Mouse (Mus musculus) hindbrain, postnatal 0 days (tissue): Measurements from ENCODE around the gene Prkch. TPM values are rescaled to one million over a fixed set of nuclear protein-coding genes. Genes with fewer than 3 reads are reported as not detected.
A peak's percentile ranks its signal among the peaks of the same experiment; 100 is the strongest.

Source experiments
- ATAC-seq: fragments of 200-750 bp; cut with Nextera tagmentation; 2 replicates; pipeline ENCODE4 v1.8.0; 2017; ENCODE audit warnings: mild to moderate bottlenecking, moderate TSS enrichment, moderate library complexity
- DNase-seq: peaks from one replicate; pipeline ENCODE4 v3.0.0-alpha.2; 2015; ENCODE audit warnings: low spot score
- H3K27ac ChIP-seq: fragments of 300-500 bp; sonication (generic); 2 replicates; pipeline ENCODE4 v1.5.1; 2014; ENCODE audit warnings: mild to moderate bottlenecking
- H3K27me3 ChIP-seq: fragments of 300-500 bp; sonication (generic); 2 replicates; pipeline ENCODE4 v1.6.1; 2014; ENCODE audit warnings: low read length, mixed read lengths; ENCODE audit not compliant: insufficient read depth
- H3K36me3 ChIP-seq: fragments of 300-500 bp; sonication (generic); 2 replicates; pipeline ENCODE4 v1.6.1; 2014; ENCODE audit warnings: low read length, mixed read lengths; ENCODE audit not compliant: insufficient read depth
- H3K4me1 ChIP-seq: fragments of 300-500 bp; sonication (generic); 2 replicates; pipeline ENCODE4 v1.6.1; 2014; ENCODE audit warnings: antibody characterized with exemption, low read length, mixed read lengths; ENCODE audit not compliant: insufficient read depth
- H3K4me2 ChIP-seq: fragments of 300-500 bp; sonication (generic); 2 replicates; pipeline ENCODE4 v1.6.1; 2014; ENCODE audit warnings: low read depth, mild to moderate bottlenecking, low read length, moderate library complexity, mixed read lengths
- H3K4me3 ChIP-seq: fragments of 300-500 bp; sonication (generic); 2 replicates; pipeline ENCODE4 v1.5.1; 2014; ENCODE audit warnings: low read length
- H3K9ac ChIP-seq: fragments of 300-500 bp; sonication (generic); replicated peaks from 2 replicates; pipeline ENCODE4 v1.6.1; 2014; ENCODE audit warnings: mild to moderate bottlenecking, low read length, moderate library complexity, mixed read lengths
- H3K9me3 ChIP-seq: fragments of 300-500 bp; sonication (generic); 2 replicates; pipeline ENCODE4 v1.6.1; 2016; ENCODE audit warnings: low read length, mixed read lengths
- CTCF ChIP-seq: IDR thresholded peaks from 2 replicates; pipeline ENCODE4 v1.5.1; 2016; ENCODE audit warnings: antibody characterized with exemption, control low read depth, low read depth
- WGBS: fragments of 180-500 bp; shearing (Covaris S2); extraction: QIAGEN DNeasy Blood & Tissue Kit; methylation state at CpG from one replicate; pipeline ENCODE4 v1.1.7; 2014; 5-methylcytosine and 5-hydroxymethylcytosine counted together
- polyA plus RNA-seq: library from polyadenylated mRNA; unstranded; fragments of >200 nt; fragmentation: Nextera tagmentation; extraction: Ambion mirVana; gene quantifications from 2 replicates; pipeline ENCODE4 v1.2.1, GENCODE M21; 2015
- total RNA-seq: library from RNA; depleted of rRNA; stranded (reverse); fragments of >200 nt; gene quantifications from 2 replicates; pipeline ENCODE4 v1.2.3, GENCODE M21; 2014

Gene Prkch
- total and polyA plus RNA-seq, 2 experiments from 2014 or later, result 6.1 to 16.1 TPM

GRCm38 (mm10) chr12:73794151-73794883 is 209.7 kb downstream of the Prkch start:
- Histone ChIP-seq H3K4me2 (peak overlapping the region; percentile 37), H3K4me3 (no peak overlapping the region), H3K9me3 (no peaks in the 10 kb centered on the region), H3K4me1 (peaks cover 16% of the 10 kb centered on the region), H3K36me3 (no peaks in the 10 kb centered on the region), H3K27me3 (no peaks in the 10 kb centered on the region), H3K9ac (0 out of 2 replicates have a peak overlapping the region, but pooled peaks have one; percentile 21), H3K27ac (peak overlapping the region; percentile 56; the same call in 1 of the 2 replicates)
- peak; percentile 76 for DNase-seq
- no peak for TF ChIP-seq CTCF
- peak; percentile 78 for ATAC-seq
- 14% methylated on average over 17 of the region's 17 CpGs for WGBS

DNA sequence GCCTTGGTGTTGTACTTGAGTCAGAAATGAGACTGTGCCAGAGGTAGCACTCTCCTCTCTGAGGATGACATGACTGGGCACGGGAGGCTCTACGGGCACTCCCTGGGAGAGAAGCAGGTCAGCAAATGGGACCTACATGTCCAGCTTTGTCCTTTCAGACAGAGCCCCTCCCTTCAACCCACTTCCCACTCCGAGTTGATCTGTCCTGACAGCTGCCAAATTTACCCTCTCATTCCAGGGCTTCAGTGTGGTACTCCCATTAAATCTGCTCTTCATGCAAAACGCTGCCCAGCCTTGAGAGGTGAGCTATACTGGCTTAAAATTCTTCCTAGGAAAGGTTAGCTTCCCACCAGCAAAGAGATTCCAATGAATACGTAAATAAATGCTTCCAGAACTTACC is 215.1 kb downstream of the Prkch start:
- Histone ChIP-seq H3K36me3 (no peaks in the 10 kb centered on the region), H3K9ac (no peak overlapping the region), H3K4me2 (no peak overlapping the region), H3K27ac (no peak overlapping the region), H3K9me3 (no peaks in the 10 kb centered on the region), H3K4me3 (no peak overlapping the region), H3K4me1 (peaks cover 2% of the 10 kb centered on the region; the same call in 1 of the 2 replicates), H3K27me3 (no peaks in the 10 kb centered on the region)
- no peak for TF ChIP-seq CTCF
- ATAC-seq (no peak), DNase-seq (no peak)
- 81% methylated on average over 5 of the region's 5 CpGs for WGBS

DNA sequence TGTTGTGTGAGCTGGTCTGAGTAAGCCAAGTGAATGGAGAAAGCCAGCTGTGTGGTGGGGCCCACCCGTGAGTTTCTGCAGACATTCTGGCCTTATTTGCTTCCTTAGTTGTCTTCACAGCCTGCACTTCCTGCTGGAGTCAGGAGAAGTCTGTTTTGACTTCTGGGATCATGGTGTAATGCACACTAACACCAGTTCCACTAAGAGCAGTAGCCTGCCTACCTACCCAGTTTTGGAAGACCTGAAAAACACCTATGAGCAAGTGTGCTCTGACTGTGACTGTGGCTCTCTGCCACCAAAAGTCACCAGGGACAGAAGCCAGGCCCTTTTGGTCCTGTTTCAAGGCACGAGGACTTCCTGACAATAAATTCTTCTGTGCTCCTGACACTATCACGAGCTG is 216.3 kb downstream of the Prkch start:
- no peak overlapping the region for H3K27ac ChIP-seq
- H3K4me1 ChIP-seq, result no peaks in the 10 kb centered on the region
- H3K4me3 ChIP-seq, result no peak overlapping the region
- no peak for TF ChIP-seq CTCF
- no peak overlapping the region for H3K9ac ChIP-seq
- no peak overlapping the region for H3K4me2 ChIP-seq
- no peaks in the 10 kb centered on the region for H3K9me3 ChIP-seq
- no peaks in the 10 kb centered on the region for H3K36me3 ChIP-seq
- H3K27me3 ChIP-seq, result no peaks in the 10 kb centered on the region
- WGBS, result 55% methylated on average over 3 of the region's 3 CpGs
- no peak for DNase-seq
- ATAC-seq, result no peak

DNA sequence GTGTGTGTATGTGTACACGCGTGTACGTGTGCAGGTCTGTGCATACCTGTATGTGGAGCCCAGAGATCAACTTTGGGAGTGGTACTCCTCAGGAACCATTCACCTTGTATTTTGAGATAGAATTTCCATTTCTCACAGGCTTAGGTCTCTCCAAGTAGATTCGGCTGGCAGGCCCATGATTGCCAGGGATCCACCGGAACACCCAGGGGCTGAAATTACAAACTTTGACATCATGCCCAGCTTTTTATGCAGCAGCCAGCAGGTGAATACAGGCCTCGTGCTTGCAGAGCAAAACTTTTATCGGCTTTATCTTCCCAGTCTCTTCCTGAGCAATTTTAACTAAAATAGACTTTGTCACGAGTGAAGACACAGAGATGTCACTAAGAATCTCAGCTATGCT is 217.2 kb downstream of the Prkch start:
- Histone ChIP-seq H3K9me3 (no peaks in the 10 kb centered on the region), H3K4me1 (no peaks in the 10 kb centered on the region), H3K27ac (no peak overlapping the region), H3K9ac (no peak overlapping the region), H3K4me2 (no peak overlapping the region), H3K27me3 (no peaks in the 10 kb centered on the region), H3K4me3 (no peak overlapping the region), H3K36me3 (no peaks in the 10 kb centered on the region)
- no peak for ATAC-seq
- WGBS, result 89% methylated on average over 8 of the region's 8 CpGs
- DNase-seq, result no peak
- TF ChIP-seq CTCF, result no peak

GRCm38 (mm10) chr12:73802379-73803057 is 217.9 kb downstream of the Prkch start:
- WGBS, result 87% methylated on average over 10 of the region's 10 CpGs
- Histone ChIP-seq H3K4me2 (no peak overlapping the region), H3K27me3 (no peaks in the 10 kb centered on the region), H3K9ac (no peak overlapping the region), H3K27ac (no peak overlapping the region), H3K9me3 (no peaks in the 10 kb centered on the region), H3K4me3 (no peak overlapping the region), H3K4me1 (no peaks in the 10 kb centered on the region), H3K36me3 (no peaks in the 10 kb centered on the region)
- DNase-seq, result no peak
- TF ChIP-seq CTCF, result no peak
- no peak for ATAC-seq

DNA sequence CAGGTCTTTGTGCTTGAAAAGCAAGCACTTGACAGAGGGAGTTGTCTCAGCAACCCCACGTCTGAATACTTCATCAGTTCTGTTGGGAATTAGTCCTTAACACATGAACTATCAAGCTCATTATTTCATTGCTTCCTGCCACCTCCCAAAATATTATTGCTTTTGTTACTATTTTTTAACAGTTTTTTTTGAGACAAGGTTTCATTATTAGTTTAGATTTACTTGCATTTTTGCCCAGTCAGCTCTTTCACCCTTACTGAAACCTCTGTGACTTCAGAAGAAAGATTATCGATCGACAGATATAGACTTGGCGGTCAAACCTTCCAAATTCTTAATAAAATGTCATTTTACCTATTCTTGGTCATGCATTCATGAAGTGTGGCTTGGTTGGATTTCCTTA is 219.3 kb downstream of the Prkch start:
- WGBS, result 90% methylated on average over 4 of the region's 4 CpGs

DNA sequence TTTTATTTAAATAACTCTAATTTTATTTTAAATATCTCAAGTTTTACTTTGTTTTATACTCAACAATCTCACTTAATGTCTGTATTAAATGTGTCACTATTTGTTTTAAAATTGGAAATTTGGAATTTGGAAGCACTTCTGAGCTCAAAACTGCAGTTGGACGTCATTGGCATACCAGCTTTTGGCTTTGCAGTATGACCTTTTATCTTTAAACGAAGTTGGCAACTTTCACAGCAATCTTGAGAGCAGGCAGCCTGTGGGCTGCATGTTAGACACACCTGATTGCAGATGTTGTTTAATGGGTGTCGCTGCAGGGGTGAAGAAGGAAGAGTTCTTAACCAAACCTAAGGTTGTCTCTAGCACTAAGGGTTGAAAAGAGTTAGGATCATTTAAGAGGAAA is 220.9 kb downstream of the Prkch start:
- Histone ChIP-seq H3K9me3 (no peaks in the 10 kb centered on the region), H3K27me3 (no peaks in the 10 kb centered on the region), H3K4me1 (peaks cover 2% of the 10 kb centered on the region; the same call in 1 of the 2 replicates), H3K4me3 (no peak overlapping the region), H3K9ac (no peak overlapping the region), H3K27ac (no peak overlapping the region), H3K4me2 (no peak overlapping the region), H3K36me3 (no peaks in the 10 kb centered on the region)
- no peak for ATAC-seq
- no peak for DNase-seq
- no peak for TF ChIP-seq CTCF
- 69% methylated on average over 3 of the region's 3 CpGs for WGBS

More for the DNA sequence above, 219.3 kb downstream of the Prkch start:
- no peak overlapping the region for H3K9ac ChIP-seq
- no peak for TF ChIP-seq CTCF
- H3K27me3 ChIP-seq, result no peaks in the 10 kb centered on the region
- no peaks in the 10 kb centered on the region for H3K9me3 ChIP-seq
- no peak overlapping the region for H3K4me3 ChIP-seq
- H3K4me2 ChIP-seq, result no peak overlapping the region
- ATAC-seq (no peak), DNase-seq (no peak)
- H3K4me1 ChIP-seq, result no peaks in the 10 kb centered on the region
- H3K36me3 ChIP-seq, result no peaks in the 10 kb centered on the region
- H3K27ac ChIP-seq, result no peak overlapping the region
